Mouse (Mus musculus): Measurements from ENCODE around the gene Wrnip1.

DNA sequence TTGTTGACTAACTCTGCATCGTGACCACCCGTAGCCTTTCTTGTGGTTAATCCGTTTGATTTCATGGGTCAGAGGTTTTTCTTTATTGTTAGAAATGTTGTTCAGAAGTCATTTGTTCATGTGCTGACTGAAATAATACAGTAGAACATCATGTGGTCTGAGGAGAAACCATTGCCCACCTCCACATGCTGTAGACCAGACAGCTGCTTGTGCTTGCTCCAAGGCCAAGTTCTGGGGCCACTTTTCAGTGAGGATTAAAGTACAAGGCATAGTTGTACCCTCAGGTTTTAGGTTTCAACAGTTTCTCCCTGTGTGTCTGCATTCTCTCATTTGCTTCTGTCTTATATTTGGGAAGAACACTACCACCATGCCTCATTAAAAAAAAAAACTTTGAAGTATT is 5.8 kb downstream of the Wrnip1 start:
- TF ChIP-seq CTCF (IDR thresholded peaks at IDR 0.05; ENCODE audit: extremely low read depth, insufficient read depth, low read length) (no peak), POLR2A (IDR thresholded peaks at IDR 0.05; ENCODE audit: extremely low read depth, insufficient read depth, low read length) (no peak)

Measured in cortical plate, adult 2 months (tissue).